Mouse (Mus musculus): Measurements from ENCODE around the gene Mrpl23.

Mrpl23 gene

GRCm38 (mm10) chr7:142522352-142522751 is 10.1 kb upstream of the Mrpl23 start:
- no peak for DNase-seq (ENCODE audit: low spot score in 2 of 2)

GRCm38 (mm10) chr7:142523200-142523990 is 9.1 kb upstream of the Mrpl23 start:
- no peak for DNase-seq (ENCODE audit: low spot score in 2 of 2)

GRCm38 (mm10) chr7:142525342-142526178 is 6.9 kb upstream of the Mrpl23 start:
- DNase-seq (ENCODE audit: low spot score in 2 of 2), result no peak

- no peak for DNase-seq (ENCODE audit: low spot score in 2 of 2)
These were observed 3.1 kb upstream of the Mrpl23 start for GRCm38 (mm10) chr7:142529350-142529749.

- no peak for DNase-seq (ENCODE audit: low spot score in 2 of 2)
These were observed 439 bp upstream of the Mrpl23 start for GRCm38 (mm10) chr7:142531973-142532521.

GRCm38 (mm10) chr7:142533059-142533855 is 771 bp downstream of the Mrpl23 start:
- DNase-seq (ENCODE audit: low spot score in 2 of 2), result peak; percentile 82 to 84

- no peak for DNase-seq (ENCODE audit: low spot score in 2 of 2)
These were observed 2.6 kb downstream of the Mrpl23 start for GRCm38 (mm10) chr7:142535116-142535515.

GRCm38 (mm10) chr7:142535832-142536231 is 3.3 kb downstream of the Mrpl23 start:
- DNase-seq (ENCODE audit: low spot score in 2 of 2), result no peak

- no peak for DNase-seq (ENCODE audit: low spot score in 2 of 2)
These were observed 4.7 kb downstream of the Mrpl23 start for GRCm38 (mm10) chr7:142537181-142537580.

- peak; percentile 40 to 49 for DNase-seq (ENCODE audit: low spot score in 2 of 2)
These were observed 5.4 kb downstream of the Mrpl23 start for GRCm38 (mm10) chr7:142537879-142538278.

- no peak for DNase-seq (ENCODE audit: low spot score in 2 of 2)
These were observed 5.8 kb downstream of the Mrpl23 start for GRCm38 (mm10) chr7:142538291-142538690.

GRCm38 (mm10) chr7:142538766-142539165 is 6.3 kb downstream of the Mrpl23 start:
- DNase-seq (ENCODE audit: low spot score in 2 of 2), result no peak

GRCm38 (mm10) chr7:142539828-142540227 is 7.3 kb downstream of the Mrpl23 start:
- DNase-seq (ENCODE audit: low spot score in 2 of 2), result no peak

- DNase-seq (ENCODE audit: low spot score in 2 of 2), result no peak
These were observed 10.4 kb downstream of the Mrpl23 start for GRCm38 (mm10) chr7:142542771-142543303.

GRCm38 (mm10) chr7:142545967-142546366 is 13.5 kb downstream of the Mrpl23 start:
- no peak for DNase-seq (ENCODE audit: low spot score in 2 of 2)

GRCm38 (mm10) chr7:142547874-142548273 is 15.4 kb downstream of the Mrpl23 start:
- no peak for DNase-seq (ENCODE audit: low spot score in 2 of 2)

- no peak for DNase-seq (ENCODE audit: low spot score in 2 of 2)
These were observed 16.2 kb downstream of the Mrpl23 start for GRCm38 (mm10) chr7:142548706-142549105.

- DNase-seq (ENCODE audit: low spot score in 2 of 2), result no peak
These were observed 17.7 kb downstream of the Mrpl23 start for GRCm38 (mm10) chr7:142549941-142550763.

GRCm38 (mm10) chr7:142550935-142551373 is 18.5 kb downstream of the Mrpl23 start:
- DNase-seq (ENCODE audit: low spot score in 2 of 2), result no peak

GRCm38 (mm10) chr7:142551691-142552090 is 19.2 kb downstream of the Mrpl23 start:
- no peak for DNase-seq (ENCODE audit: low spot score in 2 of 2)
